Mouse (Mus musculus) liver (tissue): ENCODE data around the gene Hcls1.

ENCODE experiments used
- DNase-seq: peaks from one replicate; pipeline ENCODE4 v3.0.0-alpha.2; 2020; ENCODE audit warnings: mixed read lengths

The Hcls1 gene

DNA sequence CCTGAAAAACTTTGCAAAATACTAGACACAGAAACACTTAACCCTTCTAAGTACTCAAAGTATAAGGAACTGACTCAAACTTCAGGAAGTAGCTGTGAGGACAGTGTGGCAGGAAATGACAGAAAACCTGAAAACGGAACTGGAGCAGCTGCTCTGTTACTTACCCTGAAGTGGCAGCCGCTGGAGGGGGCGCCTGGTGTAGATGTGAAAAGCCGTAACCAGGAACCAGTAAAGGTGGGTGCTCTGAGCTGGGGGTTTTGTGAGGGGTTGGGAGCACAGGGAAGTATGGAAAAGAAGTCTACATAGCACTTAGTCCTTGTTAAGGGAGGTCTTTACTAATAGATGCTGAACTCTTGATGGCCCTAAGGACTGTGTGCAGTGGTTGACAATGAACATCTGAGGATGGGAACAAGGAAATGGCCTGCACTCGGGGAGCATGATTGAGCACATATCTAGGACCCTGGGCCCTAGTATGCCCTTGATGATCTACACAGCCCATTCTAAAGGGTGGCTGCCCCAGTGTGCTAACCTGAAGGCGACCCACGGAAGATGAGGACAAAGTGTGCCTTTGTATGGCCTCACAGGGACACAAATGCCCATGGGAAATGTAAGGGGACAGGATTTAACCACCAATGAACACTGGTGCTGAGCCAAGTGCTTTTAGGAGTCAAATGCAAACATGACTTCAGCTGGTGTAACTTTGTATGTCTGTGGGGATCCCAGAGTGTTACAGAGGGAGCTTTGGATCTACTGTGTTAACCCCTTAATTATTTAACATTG lies at the start of gene Hcls1:
TSS of gene Hcls1 (plus strand) at position 143 of the 780 bp plus-strand sequence.
- DNase-seq = peak; percentile 47

DNA sequence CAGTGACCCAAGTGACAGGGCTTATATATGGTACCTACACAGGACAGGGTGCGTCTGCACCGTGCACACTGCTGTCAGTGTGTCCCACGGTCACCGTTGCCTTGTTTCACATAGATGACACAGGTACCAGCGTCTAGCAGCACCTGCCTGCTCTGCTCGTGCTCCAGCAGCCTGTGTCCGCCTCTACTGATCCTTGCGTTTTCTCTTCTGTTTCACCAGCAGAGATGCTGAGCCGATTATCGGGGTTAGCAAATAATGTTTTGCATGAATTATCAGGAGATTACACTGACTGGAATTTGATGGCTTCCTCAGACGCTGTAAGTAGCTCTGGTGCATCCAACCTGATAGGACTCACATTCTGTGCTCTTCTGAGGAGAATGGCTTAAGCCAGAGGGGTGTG lies 48.9 kb upstream of the Hcls1 start:
- no peak for DNase-seq

DNA sequence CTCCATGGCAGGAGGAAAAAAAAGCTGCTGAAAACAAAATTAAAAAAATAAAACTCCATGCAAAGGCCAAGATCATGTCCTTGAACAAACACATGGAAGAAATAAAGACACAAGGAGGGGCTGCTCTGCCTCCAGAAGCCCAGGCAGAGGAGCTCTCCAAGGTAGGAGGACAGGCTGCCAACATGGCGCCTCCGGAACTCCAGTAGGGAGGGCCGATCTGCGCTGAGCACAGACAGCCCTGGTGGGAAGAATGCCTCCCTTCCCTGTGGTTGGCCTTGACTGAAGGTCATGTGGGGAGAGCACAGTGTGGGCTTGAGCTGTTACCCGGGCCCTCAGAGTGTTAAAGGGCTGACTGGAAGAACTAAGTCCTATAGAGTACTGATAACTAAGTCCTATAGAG lies 47.2 kb upstream of the Hcls1 start:
- DNase-seq = no peak

DNA sequence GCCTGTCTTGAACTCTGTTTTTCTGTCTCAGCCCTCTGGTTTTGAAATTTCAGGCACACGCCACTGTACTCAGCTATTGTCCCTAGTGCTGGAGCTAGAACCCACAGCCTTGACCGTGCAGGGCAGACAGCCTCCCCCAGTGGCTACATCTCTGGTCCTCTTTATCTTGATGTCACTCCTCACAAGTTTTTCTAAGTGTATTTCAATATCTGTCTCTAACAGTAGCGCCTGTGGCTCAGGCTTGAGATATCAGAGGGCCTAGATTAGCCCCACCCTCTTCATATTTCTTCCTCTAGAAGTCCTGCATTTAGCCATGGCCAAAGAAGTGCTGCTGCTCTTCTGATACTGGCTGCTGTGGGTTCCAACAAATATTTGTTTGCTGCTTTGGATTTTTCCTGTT lies 44.2 kb upstream of the Hcls1 start:
- peak; percentile 83 for DNase-seq

DNA sequence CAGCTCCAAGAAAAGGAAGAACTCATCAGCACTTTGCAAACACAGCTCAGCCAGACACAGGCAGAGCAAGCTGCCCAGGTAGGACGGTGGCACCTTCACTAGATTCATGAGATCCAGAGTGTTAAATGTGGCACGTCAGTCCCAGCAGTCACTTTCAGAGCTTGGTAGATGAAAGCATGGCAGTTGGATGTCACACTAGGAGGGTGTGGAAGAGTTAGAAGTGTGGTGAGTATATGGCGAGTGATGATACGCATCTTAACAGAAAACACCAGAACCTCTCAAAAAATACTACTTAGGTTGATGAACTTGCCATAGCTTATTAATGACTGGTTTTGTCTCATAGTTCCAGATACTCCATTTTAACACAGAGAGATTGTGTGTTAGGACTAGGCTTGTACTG lies 43.4 kb upstream of the Hcls1 start:
- peak; percentile 33 for DNase-seq

DNA sequence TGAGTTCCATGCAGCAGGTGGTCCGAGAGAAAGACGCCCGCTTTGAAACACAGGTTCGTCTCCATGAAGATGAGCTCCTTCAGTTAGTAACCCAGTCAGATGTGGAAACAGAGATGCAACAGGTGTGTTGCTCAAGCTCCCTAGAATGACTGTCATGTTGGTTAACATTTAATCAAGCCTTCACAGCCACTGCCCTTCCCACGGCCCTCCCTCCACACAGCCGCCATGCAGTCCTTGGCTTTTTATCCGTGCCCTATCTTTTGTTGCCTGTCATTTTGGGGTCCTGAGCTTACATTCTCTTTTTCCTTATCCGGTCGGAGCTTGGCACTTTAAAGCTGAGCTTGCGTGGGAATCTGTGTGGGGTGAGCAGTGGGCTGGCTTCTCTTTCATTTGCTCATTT lies 41.5 kb upstream of the Hcls1 start:
- peak; percentile 75 for DNase-seq

DNA sequence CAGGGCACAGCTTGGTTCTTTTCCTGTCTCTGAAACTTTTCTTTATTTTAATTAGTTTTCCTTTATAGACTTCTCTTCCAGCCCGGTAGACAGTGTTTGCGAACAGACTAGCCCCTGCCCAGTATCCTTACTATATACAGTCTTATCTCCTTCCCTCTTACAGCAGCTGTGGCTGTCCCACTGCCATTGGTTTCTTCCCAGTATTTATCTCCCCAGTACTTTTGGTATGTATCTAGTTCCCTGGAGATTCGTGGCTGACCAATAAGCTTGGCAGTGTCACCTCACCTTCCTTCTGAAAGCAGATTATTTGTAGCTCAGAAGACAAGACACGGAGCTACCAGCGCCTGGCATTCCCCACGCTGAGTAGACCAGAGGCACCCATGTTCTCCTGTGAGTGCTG lies 38.1 kb upstream of the Hcls1 start:
- no peak for DNase-seq

DNA sequence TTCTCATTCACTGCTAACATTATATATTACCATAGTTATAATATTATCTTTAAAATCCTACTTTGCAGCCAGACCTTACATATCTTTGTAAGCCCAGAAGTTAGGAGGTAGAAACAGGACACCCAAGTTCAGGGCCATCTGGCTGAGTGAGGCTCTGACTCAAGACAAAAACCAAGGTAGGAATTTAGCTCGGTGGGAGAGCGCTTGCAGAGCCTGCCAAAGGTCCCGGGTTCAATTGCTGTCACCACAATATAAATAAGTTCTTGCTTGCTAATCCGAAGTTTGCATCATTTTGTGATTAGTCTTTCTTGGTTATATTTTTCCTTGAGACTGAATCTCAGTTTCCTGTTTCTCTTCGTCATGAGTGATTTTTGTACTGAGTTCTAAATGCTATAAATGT lies 31.6 kb upstream of the Hcls1 start:
- no peak for DNase-seq

DNA sequence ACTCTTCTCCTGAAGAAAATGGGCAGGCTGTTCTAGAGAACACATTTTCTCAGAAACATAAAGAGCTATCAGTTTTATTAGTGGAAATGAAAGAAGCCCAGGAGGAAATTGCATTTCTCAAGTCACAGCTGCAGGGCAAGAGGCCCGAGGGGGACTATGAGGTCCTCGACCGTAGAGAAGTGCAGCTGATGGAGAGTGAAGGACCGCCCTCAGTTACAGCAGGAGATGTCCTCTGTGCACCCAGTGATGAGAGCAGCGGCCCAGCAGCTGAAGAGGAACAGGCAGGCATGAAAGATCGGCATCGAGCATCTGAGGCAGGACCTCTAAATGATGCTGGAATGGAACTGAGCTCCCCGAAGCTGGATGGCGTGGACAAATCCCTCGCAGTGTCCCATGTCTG lies 22.9 kb upstream of the Hcls1 start:
- no peak for DNase-seq

DNA sequence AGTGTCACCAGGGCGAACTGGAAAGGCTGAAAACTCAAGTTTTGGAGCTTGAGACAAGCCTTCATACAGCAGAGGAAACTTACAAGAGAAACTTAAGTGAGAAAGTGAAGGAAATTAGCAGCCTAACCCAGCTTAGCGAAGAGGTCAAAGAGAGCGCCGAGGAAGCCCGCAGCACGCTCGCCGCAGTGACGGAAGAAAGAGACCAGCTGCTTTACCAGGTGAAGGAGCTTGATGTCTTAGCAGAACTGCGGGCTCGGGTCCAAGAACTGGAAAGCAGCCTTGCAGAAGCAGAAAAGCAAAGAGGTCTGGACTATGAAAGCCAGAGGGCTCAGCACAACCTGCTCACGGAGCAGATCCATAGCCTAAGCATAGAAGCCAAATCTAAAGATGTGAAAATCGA lies 22.5 kb upstream of the Hcls1 start:
- no peak for DNase-seq

DNA sequence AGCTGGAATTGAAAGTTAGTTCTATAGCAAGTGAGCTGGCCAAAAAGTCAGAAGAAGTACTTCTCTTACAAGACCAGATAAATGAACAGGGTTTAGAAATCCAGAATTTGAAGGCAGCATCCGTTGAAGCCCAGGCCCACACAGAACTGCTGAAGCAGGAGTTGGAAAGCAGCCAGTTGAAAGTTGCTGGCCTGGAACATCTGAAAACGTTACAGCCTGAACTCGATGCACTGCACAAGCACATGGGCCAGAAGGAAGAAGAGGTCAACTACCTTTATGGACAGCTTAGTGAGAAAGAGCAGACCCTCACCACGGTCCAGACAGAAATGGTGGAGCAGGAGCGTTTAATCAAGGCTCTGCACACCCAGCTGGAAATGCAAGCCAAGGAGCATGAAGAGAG lies 20.6 kb upstream of the Hcls1 start:
- DNase-seq = no peak

DNA sequence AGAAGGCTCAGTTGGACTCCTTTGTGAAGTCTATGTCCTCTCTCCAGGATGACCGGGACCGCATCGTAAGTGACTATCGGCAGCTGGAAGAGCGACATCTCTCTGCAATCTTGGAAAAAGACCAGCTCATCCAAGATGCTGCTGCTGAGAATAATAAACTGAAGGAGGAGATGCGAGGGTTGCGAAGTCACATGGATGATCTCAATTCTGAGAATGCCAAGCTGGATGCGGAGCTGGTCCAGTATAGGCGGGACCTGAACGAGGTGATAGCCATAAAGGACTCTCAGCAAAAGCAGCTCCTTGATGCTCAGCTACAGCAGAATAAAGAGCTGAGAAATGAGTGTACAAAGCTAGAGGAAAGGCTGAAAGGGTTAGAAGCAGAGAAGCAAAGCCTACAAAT lies 16.3 kb upstream of the Hcls1 start:
- no peak for DNase-seq

DNA sequence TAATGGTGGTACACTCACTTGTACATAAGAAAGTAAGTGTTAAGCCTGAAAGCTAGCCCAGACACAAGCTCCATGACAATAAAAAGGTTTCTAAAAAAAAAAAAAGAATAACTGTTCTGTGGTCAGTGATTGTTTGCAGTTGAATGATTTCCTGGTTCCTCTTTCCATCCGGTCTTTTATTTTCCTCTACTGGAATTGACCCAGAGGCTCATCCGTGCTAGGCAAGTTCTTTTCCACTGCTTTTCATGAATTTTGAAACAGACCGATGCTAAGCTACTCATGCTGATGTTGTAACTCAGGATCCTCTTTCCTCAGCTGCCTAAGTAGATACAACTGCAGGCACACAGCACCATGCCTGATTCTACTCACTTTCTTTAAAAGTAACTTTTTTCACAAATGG lies 14.4 kb upstream of the Hcls1 start:
- DNase-seq = no peak

DNA sequence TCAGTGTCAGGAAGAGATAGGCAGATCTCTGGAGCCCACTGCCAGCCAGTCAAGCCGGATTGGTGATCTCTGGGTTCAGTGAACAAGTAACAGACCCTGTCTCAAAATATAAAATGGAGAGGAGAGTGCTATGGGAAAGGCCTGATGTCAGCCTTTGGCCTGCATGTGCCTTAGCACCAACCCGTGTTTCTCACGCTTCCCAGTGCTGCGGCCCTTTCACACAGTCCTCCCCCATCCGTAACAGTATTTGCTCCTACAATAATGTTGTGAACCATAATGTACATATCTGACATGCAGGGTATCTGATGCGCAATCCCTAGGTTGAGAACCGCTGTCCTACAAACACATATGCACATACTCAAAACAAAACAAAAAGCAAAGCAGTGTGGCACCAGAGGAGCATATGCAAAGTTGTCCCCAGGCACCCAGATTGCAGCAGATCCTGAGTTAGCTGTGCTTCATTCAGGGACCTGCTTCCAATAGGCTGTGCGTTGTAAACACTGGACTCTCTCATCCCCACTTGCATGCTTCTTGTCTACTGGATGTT lies 13.6 kb upstream of the Hcls1 start:
- DNase-seq = no peak

DNA sequence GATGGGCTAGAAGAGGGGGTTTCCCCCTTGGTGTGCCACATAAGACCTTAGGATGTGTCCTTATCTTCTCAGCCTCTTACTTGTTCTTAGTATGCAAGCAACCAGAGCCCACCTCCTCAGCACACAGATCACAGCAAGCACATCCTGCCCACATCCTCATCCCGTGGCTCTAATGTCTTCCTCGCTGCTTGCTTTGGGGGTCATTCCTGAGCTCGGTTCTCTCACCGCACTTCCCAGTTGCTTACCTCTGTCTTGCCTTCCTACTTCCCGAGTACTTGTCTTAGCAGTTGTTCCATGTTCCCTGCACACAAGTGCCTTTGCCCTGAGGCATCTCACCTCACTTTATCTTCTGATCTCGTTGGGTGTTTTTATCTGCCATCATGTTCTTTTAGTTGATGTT lies 12.8 kb upstream of the Hcls1 start:
- no peak for DNase-seq

DNA sequence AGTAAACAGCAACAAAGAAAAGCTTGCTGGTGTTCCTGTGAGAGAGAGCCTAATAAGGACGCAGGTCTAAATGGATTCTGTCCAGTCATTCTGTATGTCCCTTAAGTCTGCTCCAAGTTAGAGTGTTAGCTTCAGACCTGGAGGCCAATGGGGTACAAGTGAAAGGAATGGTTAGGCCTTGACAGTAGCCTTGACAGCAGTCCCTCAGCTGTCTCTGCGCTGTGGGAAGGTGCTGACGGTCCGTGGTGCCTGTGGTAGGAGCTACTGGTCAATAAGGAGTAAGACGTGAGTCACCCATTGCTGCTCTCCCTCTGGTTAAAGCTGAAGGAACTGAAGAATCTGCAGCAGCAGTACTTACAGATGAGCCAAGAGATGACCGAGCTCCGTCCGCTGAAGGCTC lies 10.5 kb upstream of the Hcls1 start:
- DNase-seq = no peak

DNA sequence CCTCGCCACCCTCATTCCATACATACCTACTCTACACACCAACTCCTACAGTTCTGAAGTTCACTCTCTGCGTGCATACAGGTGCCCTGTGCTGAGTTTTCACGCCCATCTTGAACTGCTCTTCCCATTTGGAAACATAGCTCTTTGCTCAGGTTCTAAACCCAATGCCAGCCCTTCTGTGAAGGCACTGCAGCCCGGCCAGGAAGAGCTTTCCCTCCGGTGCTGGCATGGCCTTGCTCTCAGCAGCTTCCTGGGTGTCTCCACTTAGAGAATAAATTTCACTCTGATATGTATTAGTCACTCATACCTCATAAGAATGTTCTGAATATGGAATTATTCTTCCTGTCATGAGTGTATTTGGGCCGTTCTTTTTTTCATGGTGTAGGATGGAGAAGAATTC lies 9.4 kb upstream of the Hcls1 start:
- DNase-seq = no peak

DNA sequence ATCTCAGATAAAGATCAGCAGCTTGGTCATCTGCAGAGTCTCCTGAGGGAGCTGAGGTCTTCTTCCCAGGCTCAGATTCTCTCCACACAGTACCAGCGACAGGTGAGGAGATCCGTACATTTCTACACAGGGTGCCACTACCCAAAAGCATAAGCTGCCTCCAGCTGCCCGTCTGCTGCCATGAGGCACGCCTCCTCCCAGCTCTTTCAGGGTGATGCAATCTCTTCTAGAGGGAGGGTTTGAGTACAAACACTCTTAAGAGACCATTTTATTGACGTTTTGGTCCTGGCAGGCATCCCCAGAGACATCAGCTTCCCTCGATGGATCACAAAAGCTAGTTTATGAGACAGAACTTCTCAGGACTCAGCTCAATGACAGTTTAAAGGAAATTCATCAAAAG lies 9.0 kb upstream of the Hcls1 start:
- DNase-seq = no peak

DNA sequence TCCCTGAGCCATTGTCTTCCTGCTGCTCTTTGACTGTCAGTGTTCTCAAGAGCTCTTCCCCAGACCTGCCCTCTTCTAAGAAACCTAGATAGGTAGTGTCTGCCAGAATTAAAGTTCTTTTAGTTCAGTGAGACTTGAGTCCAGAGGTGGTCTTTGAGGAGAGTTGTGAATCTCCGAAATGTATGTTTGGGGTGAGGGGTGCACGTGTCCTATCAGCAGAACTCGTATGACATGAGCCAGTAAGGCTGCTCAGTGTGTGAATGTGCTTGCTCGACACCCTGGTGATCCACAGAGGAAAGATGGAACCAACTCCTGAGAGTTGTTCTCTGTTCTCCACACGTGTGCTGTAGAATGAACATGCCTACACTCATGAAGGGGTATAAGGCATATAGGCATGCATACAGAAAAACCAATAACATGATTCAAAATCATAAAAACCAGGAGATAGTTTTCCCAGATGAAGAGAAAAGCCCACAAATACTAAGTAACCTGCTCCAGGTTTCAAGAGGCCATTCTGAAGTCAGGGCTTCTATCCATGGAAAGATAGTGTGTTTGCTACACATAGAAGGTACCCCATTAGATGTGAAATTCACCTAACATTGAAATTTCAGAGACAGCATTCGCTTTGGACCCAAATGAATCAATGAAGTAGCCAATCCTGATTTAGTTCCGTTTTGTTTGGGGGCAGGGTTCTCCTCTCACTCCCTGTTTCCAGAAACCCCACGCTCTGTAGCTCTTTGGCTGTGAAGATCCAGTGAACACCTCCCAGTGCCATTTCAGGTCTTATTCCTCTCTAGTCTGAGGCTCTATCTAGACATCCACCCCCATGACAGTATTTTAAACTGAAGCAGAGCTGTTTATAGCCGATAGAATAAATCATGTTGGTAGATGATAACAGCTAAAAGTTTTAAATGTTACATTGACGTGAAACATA lies 8.0 kb upstream of the Hcls1 start:
- DNase-seq = no peak

DNA sequence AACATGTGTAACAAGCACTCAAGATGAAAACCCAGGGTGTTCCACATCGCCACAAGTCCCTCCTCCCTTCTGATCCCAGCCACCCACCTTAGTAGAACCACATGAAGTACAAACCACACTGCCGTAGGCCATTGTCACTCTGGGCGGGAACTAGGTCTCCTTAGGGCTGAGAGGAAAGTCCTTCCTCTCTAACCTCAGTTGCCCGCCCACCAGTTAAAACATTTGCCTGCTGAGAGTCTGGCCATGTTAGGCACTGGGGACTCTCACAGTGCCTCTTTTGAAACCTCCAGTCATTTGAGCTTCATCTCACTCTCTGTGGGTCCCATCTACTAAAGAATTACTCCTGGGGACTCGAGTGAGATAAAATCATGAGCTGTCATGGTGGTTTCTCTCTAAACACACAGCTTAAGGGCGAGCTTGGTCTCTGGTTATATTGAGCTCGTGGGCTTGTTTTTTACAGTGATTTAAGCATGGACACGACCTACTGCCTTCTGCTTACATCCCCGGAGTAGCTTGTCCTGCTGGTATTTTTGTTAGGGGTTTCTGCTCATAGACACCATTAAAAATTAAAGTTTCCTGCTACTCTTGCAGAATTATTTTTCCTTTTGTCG lies 7.2 kb upstream of the Hcls1 start:
- no peak for DNase-seq

DNA sequence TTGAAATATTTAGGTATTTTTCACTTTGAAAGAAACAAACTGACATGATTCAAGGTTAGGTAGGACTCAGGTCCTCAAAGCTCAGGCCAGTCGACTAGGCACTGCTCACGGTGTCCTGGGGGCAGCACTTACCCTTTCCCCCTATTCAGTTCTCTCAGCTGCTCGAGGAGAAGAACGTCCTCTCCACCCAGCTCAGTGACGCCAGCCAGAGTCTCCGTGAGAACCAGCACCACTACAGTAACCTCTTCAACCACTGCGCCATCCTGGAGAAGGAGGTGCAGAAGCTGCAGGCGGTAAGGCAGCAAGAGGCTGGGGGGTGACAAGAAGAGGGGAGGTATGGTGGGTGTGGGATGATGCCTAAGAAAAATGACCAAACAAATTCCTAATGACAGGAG lies 6.7 kb upstream of the Hcls1 start:
- no peak for DNase-seq

DNA sequence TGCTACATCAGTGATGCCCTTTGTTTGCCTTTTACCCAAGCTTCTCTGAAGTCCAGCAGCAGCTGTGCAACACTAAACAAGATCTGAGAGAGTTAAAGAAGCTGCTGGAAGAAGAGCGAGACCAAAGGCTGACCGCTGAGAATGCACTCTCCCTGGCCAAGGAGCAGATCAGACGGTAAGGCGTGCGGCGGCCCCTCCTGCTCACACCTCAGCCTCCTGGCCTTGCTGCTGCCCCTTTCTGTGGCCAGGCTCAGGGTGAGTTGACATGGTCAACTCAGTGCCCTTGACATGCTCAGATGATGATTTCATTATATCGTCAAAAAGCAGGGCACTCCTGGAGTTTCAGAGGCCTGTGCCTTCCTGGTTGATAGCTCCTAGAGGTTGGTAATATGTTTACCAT lies 5.6 kb upstream of the Hcls1 start:
- DNase-seq = no peak
